Mouse (Mus musculus) embryonic fibroblast, embryonic 13.5 days (primary cell): ENCODE results near the gene Tecpr1.

Experiments
- CTCF ChIP-seq: IDR thresholded peaks from 2 replicates; pipeline ENCODE4 v1.5.1; 2011; ENCODE audit warnings: mild to moderate bottlenecking, control low read depth, low read length, moderate library complexity, borderline replicate concordance; ENCODE audit not compliant: insufficient read depth
- POLR2A ChIP-seq: IDR thresholded peaks from 2 replicates; pipeline ENCODE4 v1.6.1; 2011; ENCODE audit warnings: low read depth, mild to moderate bottlenecking, control low read depth, low read length, moderate library complexity

DNA sequence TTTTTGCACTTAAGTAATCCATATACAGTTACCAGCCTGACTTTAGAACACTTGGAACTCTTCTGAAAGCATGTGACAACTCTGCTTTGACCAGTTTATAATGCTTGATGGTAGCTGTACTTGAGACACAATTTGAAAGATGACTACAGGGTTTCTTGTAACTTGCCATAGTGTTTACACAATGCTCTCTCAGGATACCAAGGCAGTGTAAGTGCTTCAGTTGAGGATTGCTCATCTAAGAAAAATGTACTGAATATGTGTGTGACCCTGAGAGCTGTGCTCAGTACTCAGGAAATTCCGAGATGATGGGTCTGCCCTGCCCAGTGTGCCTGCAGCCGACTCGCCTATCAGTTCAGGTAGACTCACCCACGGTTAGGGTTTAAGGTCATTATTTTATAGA, 72.1 kb downstream of the Tecpr1 start:
- TF ChIP-seq CTCF: no peak
- no peak for TF ChIP-seq POLR2A
